Mouse (Mus musculus) cerebellum, adult 2 months (tissue): Measurements from ENCODE around the gene P3h3.

Experiments used
- CTCF ChIP-seq: fragments of 200-500 bp; IDR thresholded peaks from 2 replicates; pipeline ENCODE4 v1.5.1; 2011; ENCODE audit warnings: low read depth, mild to moderate bottlenecking, control low read depth, low read length, moderate library complexity, borderline replicate concordance; ENCODE audit not compliant: insufficient read depth
- POLR2A ChIP-seq: fragments of 200-500 bp; IDR thresholded peaks from 2 replicates; pipeline ENCODE4 v1.6.1; 2011; ENCODE audit warnings: low read length, control low read depth, borderline replicate concordance; ENCODE audit not compliant: insufficient read depth

- TF ChIP-seq POLR2A, result 0 out of 2 replicates have a peak, but pooled peaks have one; percentile 6
- no peak for TF ChIP-seq CTCF
Observed at GRCm38 (mm10) chr6:124863125-124863657, 5.6 kb upstream of the P3h3 start.
